Mouse (Mus musculus): ENCODE data around the gene Il1rl2. TPM values are rescaled to one million over a fixed set of nuclear protein-coding genes. Genes with fewer than 3 reads are reported as not detected.

Il1rl2 gene
- polyA plus RNA-seq, 2 experiments, result 5.9 to 7.6 TPM

GRCm38 (mm10) chr1:40281950-40282349, 42.5 kb upstream of the Il1rl2 start:
- no peaks in the 10 kb centered on the region for H3K4me1 ChIP-seq (ENCODE audit: control insufficient read depth, insufficient read depth, low read length)
- H3K4me3 ChIP-seq (replicated peaks; ENCODE audit: low read length), result no peak overlapping the region
- 71% methylated on average over 4 of the region's 4 CpGs for WGBS
- no peak for TF ChIP-seq POLR2A (IDR thresholded peaks at IDR 0.05; ENCODE audit: borderline replicate concordance, extremely low read depth, insufficient read depth, insufficient read length)
- no peaks in the 10 kb centered on the region for H3K36me3 ChIP-seq (ENCODE audit: control insufficient read depth, insufficient read depth, low read length)
- no peaks in the 10 kb centered on the region for H3K9me3 ChIP-seq (ENCODE audit: control insufficient read depth, low read length)
- no peak overlapping the region for H3K9ac ChIP-seq (ENCODE audit: low read depth, low read length, severe bottlenecking)
- no peak overlapping the region for H3K4me2 ChIP-seq (replicated peaks; ENCODE audit: low read depth, low read length, severe bottlenecking)
- peak; percentile 31; the same call in 1 of the 2 replicates for ATAC-seq (ENCODE audit: low FRiP score, low read depth)
- H3K27me3 ChIP-seq (ENCODE audit: control insufficient read depth, insufficient read depth, low read length), result no peaks in the 10 kb centered on the region
- DNase-seq (ENCODE audit: low spot score), result no peak
- no peak overlapping the region for H3K27ac ChIP-seq (replicated peaks; ENCODE audit: low read depth, low read length)

GRCm38 (mm10) chr1:40282394-40282793, 42.0 kb upstream of the Il1rl2 start:
- no peaks in the 10 kb centered on the region for H3K36me3 ChIP-seq (ENCODE audit: control insufficient read depth, insufficient read depth, low read length)
- no peak overlapping the region for H3K4me2 ChIP-seq (replicated peaks; ENCODE audit: low read depth, low read length, severe bottlenecking)
- DNase-seq (ENCODE audit: low spot score) (peak; percentile 42), ATAC-seq (ENCODE audit: low FRiP score, low read depth) (peak; percentile 69; the same call in 1 of the 2 replicates)
- WGBS, result 69% methylated on average over 3 of the region's 3 CpGs
- no peaks in the 10 kb centered on the region for H3K4me1 ChIP-seq (ENCODE audit: control insufficient read depth, insufficient read depth, low read length)
- H3K9me3 ChIP-seq (ENCODE audit: control insufficient read depth, low read length), result no peaks in the 10 kb centered on the region
- H3K27ac ChIP-seq (replicated peaks; ENCODE audit: low read depth, low read length), result no peak overlapping the region
- no peak for TF ChIP-seq POLR2A (IDR thresholded peaks at IDR 0.05; ENCODE audit: borderline replicate concordance, extremely low read depth, insufficient read depth, insufficient read length)
- no peaks in the 10 kb centered on the region for H3K27me3 ChIP-seq (ENCODE audit: control insufficient read depth, insufficient read depth, low read length)
- H3K4me3 ChIP-seq (replicated peaks; ENCODE audit: low read length), result no peak overlapping the region
- H3K9ac ChIP-seq (ENCODE audit: low read depth, low read length, severe bottlenecking), result no peak overlapping the region

GRCm38 (mm10) chr1:40283995-40284394, 40.4 kb upstream of the Il1rl2 start:
- no peaks in the 10 kb centered on the region for H3K4me1 ChIP-seq (ENCODE audit: control insufficient read depth, insufficient read depth, low read length)
- H3K27ac ChIP-seq (replicated peaks; ENCODE audit: low read depth, low read length), result no peak overlapping the region
- H3K27me3 ChIP-seq (ENCODE audit: control insufficient read depth, insufficient read depth, low read length), result no peaks in the 10 kb centered on the region
- DNase-seq (ENCODE audit: low spot score), result no peak
- no peak overlapping the region for H3K4me3 ChIP-seq (replicated peaks; ENCODE audit: low read length)
- no peaks in the 10 kb centered on the region for H3K36me3 ChIP-seq (ENCODE audit: control insufficient read depth, insufficient read depth, low read length)
- H3K9me3 ChIP-seq (ENCODE audit: control insufficient read depth, low read length), result no peaks in the 10 kb centered on the region
- H3K4me2 ChIP-seq (replicated peaks; ENCODE audit: low read depth, low read length, severe bottlenecking), result no peak overlapping the region
- 67% methylated on average over 5 of the region's 5 CpGs for WGBS
- no peak for TF ChIP-seq POLR2A (IDR thresholded peaks at IDR 0.05; ENCODE audit: borderline replicate concordance, extremely low read depth, insufficient read depth, insufficient read length)
- no peak overlapping the region for H3K9ac ChIP-seq (ENCODE audit: low read depth, low read length, severe bottlenecking)
- no peak for ATAC-seq (ENCODE audit: low FRiP score, low read depth)

DNA sequence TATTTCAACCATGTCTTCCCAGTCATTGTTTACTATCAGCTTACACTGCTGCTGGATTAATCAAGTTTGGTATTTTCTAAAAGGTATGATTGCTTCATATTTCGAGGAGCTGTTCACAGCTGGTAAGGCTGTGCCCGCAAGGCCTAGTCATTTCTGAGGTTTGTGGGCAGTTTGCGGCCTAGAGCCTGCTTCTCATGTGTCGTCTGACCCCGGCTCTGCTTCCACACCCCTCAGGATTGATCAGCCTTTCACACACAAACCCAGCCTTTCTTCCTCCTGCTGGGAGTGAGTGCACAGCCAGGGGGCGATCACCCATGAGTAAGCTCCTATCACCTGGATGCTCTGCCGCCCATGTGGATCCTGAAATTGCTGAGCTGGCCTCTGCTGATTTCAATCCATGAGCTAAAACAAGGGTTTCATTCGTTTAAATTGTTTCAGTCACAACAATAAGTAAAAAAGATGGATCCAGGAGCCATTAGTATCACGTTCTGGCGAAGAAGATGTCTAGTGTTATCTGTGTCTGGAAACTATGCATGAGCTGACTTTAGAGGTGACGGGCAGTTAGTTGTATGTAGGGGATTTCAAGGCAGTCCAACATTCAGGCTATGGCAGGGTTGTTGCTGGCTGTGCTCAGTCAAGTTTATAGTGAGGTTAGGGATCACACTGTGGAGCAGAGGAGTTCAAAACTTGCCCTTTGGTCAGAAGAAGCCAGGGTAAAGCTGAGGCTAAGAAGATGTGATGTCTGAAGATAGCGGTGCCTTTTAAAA, 33.7 kb upstream of the Il1rl2 start:
- Histone ChIP-seq H3K4me1 (ENCODE audit: control insufficient read depth, insufficient read depth, low read length) (no peaks in the 10 kb centered on the region), H3K36me3 (ENCODE audit: control insufficient read depth, insufficient read depth, low read length) (no peaks in the 10 kb centered on the region), H3K4me3 (replicated peaks; ENCODE audit: low read length) (no peak overlapping the region), H3K9ac (ENCODE audit: low read depth, low read length, severe bottlenecking) (no peak overlapping the region), H3K9me3 (ENCODE audit: control insufficient read depth, low read length) (no peaks in the 10 kb centered on the region), H3K27me3 (ENCODE audit: control insufficient read depth, insufficient read depth, low read length) (no peaks in the 10 kb centered on the region), H3K4me2 (replicated peaks; ENCODE audit: low read depth, low read length, severe bottlenecking) (no peak overlapping the region), H3K27ac (replicated peaks; ENCODE audit: low read depth, low read length) (no peak overlapping the region)
- ATAC-seq (ENCODE audit: low FRiP score, low read depth) (no peak), DNase-seq (ENCODE audit: low spot score) (no peak)
- 73% methylated on average over 12 of the region's 12 CpGs for WGBS
- TF ChIP-seq POLR2A (IDR thresholded peaks at IDR 0.05; ENCODE audit: borderline replicate concordance, extremely low read depth, insufficient read depth, insufficient read length), result no peak

GRCm38 (mm10) chr1:40292231-40292630, 32.2 kb upstream of the Il1rl2 start:
- Histone ChIP-seq H3K27me3 (ENCODE audit: control insufficient read depth, insufficient read depth, low read length) (no peaks in the 10 kb centered on the region), H3K4me2 (replicated peaks; ENCODE audit: low read depth, low read length, severe bottlenecking) (no peak overlapping the region), H3K9me3 (ENCODE audit: control insufficient read depth, low read length) (no peaks in the 10 kb centered on the region), H3K36me3 (ENCODE audit: control insufficient read depth, insufficient read depth, low read length) (no peaks in the 10 kb centered on the region), H3K4me3 (replicated peaks; ENCODE audit: low read length) (no peak overlapping the region), H3K4me1 (ENCODE audit: control insufficient read depth, insufficient read depth, low read length) (no peaks in the 10 kb centered on the region), H3K27ac (replicated peaks; ENCODE audit: low read depth, low read length) (no peak overlapping the region), H3K9ac (ENCODE audit: low read depth, low read length, severe bottlenecking) (no peak overlapping the region)
- DNase-seq (ENCODE audit: low spot score) (no peak), ATAC-seq (ENCODE audit: low FRiP score, low read depth) (no peak)
- no peak for TF ChIP-seq POLR2A (IDR thresholded peaks at IDR 0.05; ENCODE audit: borderline replicate concordance, extremely low read depth, insufficient read depth, insufficient read length)
- 90% methylated on average over 2 of the region's 2 CpGs for WGBS

Measured in limb, embryonic 14.5 days (tissue).